Mouse (Mus musculus): Measurements from ENCODE around the gene Cxcl5.
A peak's percentile ranks its signal among the peaks of the same experiment; 100 is the strongest.

Cxcl5 gene

GRCm38 (mm10) chr5:90759077-90760065, at the start of gene Cxcl5:
TSS of gene Cxcl5 (plus strand) at chr5:90759360.
- DNase-seq (ENCODE audit: low spot score in 2 of 2), result peak in 1 of 2 experiments; percentile 28

GRCm38 (mm10) chr5:90711409-90711808, 47.8 kb upstream of the Cxcl5 start:
- DNase-seq (ENCODE audit: low spot score in 2 of 2), result no peak

GRCm38 (mm10) chr5:90717937-90718336, 41.2 kb upstream of the Cxcl5 start:
- no peak for DNase-seq (ENCODE audit: low spot score in 2 of 2)

GRCm38 (mm10) chr5:90722656-90723055, 36.5 kb upstream of the Cxcl5 start:
- DNase-seq (ENCODE audit: low spot score in 2 of 2), result no peak

- DNase-seq (ENCODE audit: low spot score in 2 of 2), result no peak
Observed at GRCm38 (mm10) chr5:90728254-90728653, 30.9 kb upstream of the Cxcl5 start.

- DNase-seq (ENCODE audit: low spot score in 2 of 2), result no peak
Observed at GRCm38 (mm10) chr5:90731480-90731879, 27.7 kb upstream of the Cxcl5 start.

- DNase-seq (ENCODE audit: low spot score in 2 of 2), result peak; percentile 42 to 55
Observed at GRCm38 (mm10) chr5:90742029-90742428, 17.1 kb upstream of the Cxcl5 start.

- no peak for DNase-seq (ENCODE audit: low spot score in 2 of 2)
Observed at GRCm38 (mm10) chr5:90753934-90754333, 5.2 kb upstream of the Cxcl5 start.

GRCm38 (mm10) chr5:90758020-90758605, 1.0 kb upstream of the Cxcl5 start:
- DNase-seq (ENCODE audit: low spot score in 2 of 2), result peak; percentile 54 to 66

- no peak for DNase-seq (ENCODE audit: low spot score in 2 of 2)
Observed at GRCm38 (mm10) chr5:90760303-90760702, 1.1 kb downstream of the Cxcl5 start.

GRCm38 (mm10) chr5:90760844-90761243, 1.7 kb downstream of the Cxcl5 start:
- DNase-seq (ENCODE audit: low spot score in 2 of 2), result no peak

- no peak for DNase-seq (ENCODE audit: low spot score in 2 of 2)
Observed at GRCm38 (mm10) chr5:90761834-90762233, 2.7 kb downstream of the Cxcl5 start.

GRCm38 (mm10) chr5:90763912-90764665, 4.9 kb downstream of the Cxcl5 start:
- no peak for DNase-seq (ENCODE audit: low spot score in 2 of 2)

GRCm38 (mm10) chr5:90765821-90766606, 6.9 kb downstream of the Cxcl5 start:
- DNase-seq (ENCODE audit: low spot score in 2 of 2), result no peak

- no peak for DNase-seq (ENCODE audit: low spot score in 2 of 2)
Observed at GRCm38 (mm10) chr5:90768218-90768617, 9.1 kb downstream of the Cxcl5 start, which contains the start of gene Ppbp. TSS of gene Ppbp (plus strand) at chr5:90768518.

GRCm38 (mm10) chr5:90771369-90771768, 12.2 kb downstream of the Cxcl5 start:
- DNase-seq (ENCODE audit: low spot score in 2 of 2), result no peak

- DNase-seq (ENCODE audit: low spot score in 2 of 2), result peak; percentile 76 to 80
Observed at GRCm38 (mm10) chr5:90771880-90772653, 12.9 kb downstream of the Cxcl5 start, which contains the start of gene Pf4. TSS of gene Pf4 (plus strand) at chr5:90772435.

GRCm38 (mm10) chr5:90775562-90775961, 16.4 kb downstream of the Cxcl5 start:
- DNase-seq (ENCODE audit: low spot score in 2 of 2), result no peak

GRCm38 (mm10) chr5:90777621-90778020, 18.5 kb downstream of the Cxcl5 start:
- DNase-seq (ENCODE audit: low spot score in 2 of 2), result no peak

- DNase-seq (ENCODE audit: low spot score in 2 of 2), result peak; percentile 58 to 62
Observed at GRCm38 (mm10) chr5:90778856-90779255, 19.7 kb downstream of the Cxcl5 start.
